Mouse (Mus musculus) hindbrain, embryonic 11.5 days (tissue): ENCODE results near the gene Tef. TPM values are rescaled to one million over a fixed set of nuclear protein-coding genes. Genes with fewer than 3 reads are reported as not detected.

Source experiments
- ATAC-seq: fragments of 200-750 bp; cut with Nextera tagmentation; 2 replicates; pipeline ENCODE4 v1.8.0; 2017; ENCODE audit warnings: mild to moderate bottlenecking, moderate TSS enrichment, moderate library complexity; ENCODE audit not compliant: low FRiP score
- DNase-seq: peaks from one replicate; pipeline ENCODE4 v3.0.0-alpha.2; 2015; ENCODE audit warnings: low spot score
- H3K27ac ChIP-seq: fragments of 300-500 bp; sonication (generic); 2 replicates; pipeline ENCODE4 v1.5.1; 2014; ENCODE audit warnings: mild to moderate bottlenecking, low read depth, low read length
- H3K27me3 ChIP-seq: fragments of 300-500 bp; sonication (generic); 2 replicates; pipeline ENCODE4 v1.6.1; 2014; ENCODE audit warnings: mild to moderate bottlenecking, low read length, moderate library complexity, mixed read lengths; ENCODE audit not compliant: control insufficient read depth, insufficient read depth
- H3K36me3 ChIP-seq: fragments of 300-500 bp; sonication (generic); 2 replicates; pipeline ENCODE4 v1.6.1; 2014; ENCODE audit warnings: mild to moderate bottlenecking, low read length, moderate library complexity, mixed read lengths; ENCODE audit not compliant: control insufficient read depth, insufficient read depth
- H3K4me1 ChIP-seq: fragments of 300-500 bp; sonication (generic); replicated peaks from 2 replicates; pipeline ENCODE4 v1.6.1; 2014; ENCODE audit warnings: low read length, mixed read lengths; ENCODE audit not compliant: control insufficient read depth, insufficient read depth
- H3K4me2 ChIP-seq: fragments of 300-500 bp; sonication (generic); replicated peaks from 2 replicates; pipeline ENCODE4 v1.6.1; 2014; ENCODE audit warnings: mild to moderate bottlenecking, low read depth, low read length
- H3K4me3 ChIP-seq: fragments of 300-500 bp; sonication (generic); 2 replicates; pipeline ENCODE4 v1.5.1; 2014; ENCODE audit warnings: low read depth, low read length
- H3K9ac ChIP-seq: fragments of 300-500 bp; sonication (generic); 2 replicates; pipeline ENCODE4 v1.6.1; 2014; ENCODE audit warnings: low read depth, low read length
- H3K9me3 ChIP-seq: fragments of 300-500 bp; sonication (generic); 2 replicates; pipeline ENCODE4 v1.6.1; 2016; ENCODE audit warnings: low read length; ENCODE audit not compliant: control insufficient read depth
- WGBS: fragments of 180-500 bp; shearing (Covaris S2); extraction: QIAGEN DNeasy Blood & Tissue Kit; methylation state at CpG from one replicate; pipeline ENCODE4 v1.1.7; 2014; 5-methylcytosine and 5-hydroxymethylcytosine counted together
- polyA plus RNA-seq: library from polyadenylated mRNA; unstranded; fragments of >200 nt; fragmentation: Nextera tagmentation; extraction: Ambion mirVana; gene quantifications from 2 replicates; pipeline ENCODE4 v1.2.1, GENCODE M21; 2014

Tef gene
- polyA plus RNA-seq, 1 experiment from 2014 or later, result 12.4 TPM

DNA sequence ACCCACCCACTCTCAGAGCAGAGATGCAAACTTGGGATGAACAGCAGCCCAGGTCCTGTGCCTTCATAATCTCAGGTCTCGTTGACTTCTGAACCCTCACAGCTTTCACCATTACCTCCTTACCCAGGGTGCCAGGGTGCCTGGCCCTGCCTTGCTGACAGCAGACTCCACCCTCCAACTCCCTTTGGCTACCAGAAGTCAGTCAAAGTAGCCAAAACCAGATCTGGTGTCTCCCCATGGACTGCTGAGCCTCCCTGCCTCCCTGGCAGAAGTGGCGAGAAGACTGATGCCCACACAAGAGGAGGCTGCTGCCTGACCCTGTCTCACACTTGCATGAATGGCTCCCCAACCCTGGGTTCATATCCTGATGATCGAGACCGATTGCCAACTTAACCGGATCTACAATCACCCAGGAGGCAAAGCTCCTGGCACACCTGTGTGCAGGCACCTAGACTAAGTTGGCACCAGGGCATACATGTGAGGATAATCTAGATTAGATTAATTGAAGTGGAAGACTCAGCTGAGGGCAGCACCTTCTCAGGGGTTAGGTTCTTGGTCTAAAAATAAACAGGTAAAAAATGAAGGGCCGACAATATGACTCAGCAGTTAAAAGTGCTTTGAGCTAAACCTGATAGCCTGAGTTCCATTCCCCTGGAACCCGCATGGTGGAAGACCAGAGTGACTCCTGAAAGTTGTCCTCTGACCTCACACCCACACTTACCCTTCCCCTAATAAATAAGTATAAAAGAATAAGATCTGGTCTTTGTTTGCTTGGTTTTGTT lies 26.4 kb downstream of the Tef start:
- H3K36me3 ChIP-seq, result 0 out of 2 replicates have a peak, but pooled peaks cover 3% of the 10 kb centered on the region
- H3K4me1 ChIP-seq, result no peaks in the 10 kb centered on the region
- ATAC-seq (no peak), DNase-seq (no peak)
- H3K27me3 ChIP-seq, result no peaks in the 10 kb centered on the region
- H3K27ac ChIP-seq, result no peak overlapping the region
- 91% methylated on average over 7 of the region's 7 CpGs for WGBS
- H3K4me2 ChIP-seq, result no peak overlapping the region
- H3K9me3 ChIP-seq, result no peaks in the 10 kb centered on the region
- no peak overlapping the region for H3K4me3 ChIP-seq
- H3K9ac ChIP-seq, result no peak overlapping the region

GRCm38 (mm10) chr15:81829208-81829580 lies 27.0 kb downstream of the Tef start:
- Histone ChIP-seq H3K4me2 (no peak overlapping the region), H3K9ac (no peak overlapping the region), H3K9me3 (no peaks in the 10 kb centered on the region), H3K4me3 (no peak overlapping the region), H3K4me1 (no peaks in the 10 kb centered on the region), H3K27ac (no peak overlapping the region), H3K27me3 (no peaks in the 10 kb centered on the region), H3K36me3 (no peaks in the 10 kb centered on the region)
- DNase-seq (no peak), ATAC-seq (no peak)
- 73% methylated on average over 2 of the region's 2 CpGs for WGBS

DNA sequence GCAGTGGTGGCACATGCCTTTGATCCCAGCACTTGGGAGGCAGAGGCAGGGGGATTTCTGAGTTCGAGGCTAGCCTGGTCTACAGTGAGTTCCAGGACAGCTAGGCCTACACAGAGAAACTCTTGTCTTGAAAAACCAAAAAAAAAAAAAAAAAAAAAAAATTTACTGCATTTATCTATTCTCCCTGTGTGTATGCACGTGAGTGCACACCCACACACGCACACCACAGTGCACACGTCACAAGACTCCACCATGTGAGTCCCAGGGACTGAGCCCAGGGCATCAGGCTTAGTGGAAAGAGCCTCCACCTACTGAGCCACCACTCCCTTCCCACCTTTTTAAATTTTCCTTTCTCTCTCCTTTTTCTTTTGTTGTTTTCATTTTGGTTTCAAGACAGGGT lies 28.3 kb downstream of the Tef start:
- Histone ChIP-seq H3K36me3 (no peaks in the 10 kb centered on the region), H3K27ac (no peak overlapping the region), H3K4me3 (no peak overlapping the region), H3K9ac (no peak overlapping the region), H3K9me3 (no peaks in the 10 kb centered on the region), H3K27me3 (no peaks in the 10 kb centered on the region), H3K4me2 (no peak overlapping the region), H3K4me1 (no peaks in the 10 kb centered on the region)
- WGBS, result 91% methylated on average over 4 of the region's 4 CpGs
- ATAC-seq, result no peak
- DNase-seq, result no peak

GRCm38 (mm10) chr15:81831136-81831825 lies 29.1 kb downstream of the Tef start:
- peak; percentile 85 for ATAC-seq
- Histone ChIP-seq H3K27me3 (peaks cover 1% of the 10 kb centered on the region; the same call in 1 of the 2 replicates), H3K9me3 (no peaks in the 10 kb centered on the region), H3K4me2 (no peak overlapping the region), H3K36me3 (no peaks in the 10 kb centered on the region), H3K4me1 (peaks cover 2% of the 10 kb centered on the region), H3K9ac (no peak overlapping the region), H3K27ac (0 out of 2 replicates have a peak overlapping the region, but pooled peaks have one; percentile 21), H3K4me3 (no peak overlapping the region)
- peak; percentile 95 for DNase-seq
- 13% methylated on average over 24 of the region's 24 CpGs for WGBS

DNA sequence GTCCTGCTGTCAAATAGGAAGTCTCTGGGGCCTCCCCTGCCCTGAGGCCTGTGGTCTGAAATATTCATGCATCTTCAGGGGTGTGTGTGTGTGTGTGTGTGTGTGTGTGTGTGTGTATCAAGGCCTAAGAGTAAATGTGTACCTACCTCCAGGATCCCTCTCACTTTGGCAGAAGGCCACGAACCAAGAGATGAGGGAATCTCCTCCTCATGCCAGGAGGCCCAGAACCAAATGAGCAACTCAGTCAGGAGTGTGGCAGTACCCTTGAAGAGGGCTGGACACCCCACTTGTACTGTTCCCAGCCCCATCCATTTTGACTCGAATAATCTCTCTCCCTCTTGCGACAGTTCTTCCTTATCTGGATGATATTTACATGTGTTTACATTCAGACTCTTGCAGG lies 30.0 kb downstream of the Tef start:
- Histone ChIP-seq H3K9me3 (no peaks in the 10 kb centered on the region), H3K27me3 (peaks cover 2% of the 10 kb centered on the region; the same call in 1 of the 2 replicates), H3K36me3 (no peaks in the 10 kb centered on the region), H3K27ac (no peak overlapping the region), H3K9ac (no peak overlapping the region), H3K4me1 (peaks cover 2% of the 10 kb centered on the region), H3K4me2 (no peak overlapping the region), H3K4me3 (no peak overlapping the region)
- WGBS, result 96% methylated on average over 3 of the region's 3 CpGs
- no peak for ATAC-seq
- no peak for DNase-seq

GRCm38 (mm10) chr15:81833481-81833880 lies 31.3 kb downstream of the Tef start:
- Histone ChIP-seq H3K27ac (no peak overlapping the region), H3K4me3 (no peak overlapping the region), H3K9ac (no peak overlapping the region), H3K9me3 (no peaks in the 10 kb centered on the region), H3K4me2 (no peak overlapping the region), H3K36me3 (no peaks in the 10 kb centered on the region), H3K4me1 (peaks cover 2% of the 10 kb centered on the region), H3K27me3 (peaks cover 2% of the 10 kb centered on the region; the same call in 1 of the 2 replicates)
- DNase-seq (no peak), ATAC-seq (no peak)
- WGBS, result 73% methylated on average over 4 of the region's 4 CpGs

- peaks cover 2% of the 10 kb centered on the region for H3K4me1 ChIP-seq
- ATAC-seq (no peak), DNase-seq (no peak)
- H3K27ac ChIP-seq, result no peak overlapping the region
- H3K9me3 ChIP-seq, result no peaks in the 10 kb centered on the region
- H3K4me3 ChIP-seq, result no peak overlapping the region
- WGBS, result 57% methylated on average over 3 of the region's 3 CpGs
- H3K36me3 ChIP-seq, result no peaks in the 10 kb centered on the region
- peaks cover 2% of the 10 kb centered on the region; the same call in 1 of the 2 replicates for H3K27me3 ChIP-seq
- no peak overlapping the region for H3K9ac ChIP-seq
- H3K4me2 ChIP-seq, result no peak overlapping the region
Measured at GRCm38 (mm10) chr15:81834171-81834841, 32.1 kb downstream of the Tef start.

DNA sequence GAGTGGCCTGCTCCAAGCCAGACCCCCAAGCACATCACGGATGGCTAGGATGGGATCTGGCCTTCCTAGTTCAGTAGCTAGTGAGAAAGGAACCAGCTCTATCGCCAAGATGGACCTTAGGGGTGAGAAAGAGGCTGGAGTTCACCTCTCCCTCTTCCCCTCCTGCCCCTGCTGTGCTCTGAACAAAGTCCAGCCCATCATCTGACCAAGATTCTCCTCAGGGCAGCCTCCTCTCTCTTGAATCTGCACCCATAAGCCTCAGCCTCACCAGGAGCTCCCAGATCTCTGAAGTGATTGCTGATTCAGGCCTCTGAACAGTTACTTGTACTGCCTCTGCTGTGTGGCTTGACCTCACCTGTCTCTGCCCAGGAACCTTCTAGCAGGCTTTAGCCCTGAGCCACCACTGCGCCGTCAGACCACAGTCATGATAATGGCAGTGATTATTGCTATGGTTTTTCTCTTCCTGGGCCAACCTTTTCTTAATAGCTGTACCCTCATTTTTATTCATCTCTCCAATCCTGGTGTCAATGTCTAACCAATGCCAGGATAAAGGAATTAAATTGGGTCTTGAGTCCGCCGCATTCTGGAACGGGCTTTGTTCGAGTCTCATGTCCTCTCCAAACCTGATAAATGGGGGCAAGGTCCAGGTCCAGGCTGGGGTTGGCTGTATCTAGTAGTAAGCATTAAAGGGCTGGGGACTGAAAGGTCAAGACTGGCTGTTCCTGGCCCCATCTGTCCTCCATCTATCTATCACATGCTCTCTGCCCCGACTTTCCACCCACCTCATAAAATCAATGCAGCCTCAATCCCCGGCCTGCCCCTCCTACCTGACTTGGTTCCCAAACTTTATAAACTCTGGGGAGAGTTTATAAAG lies 33.0 kb downstream of the Tef start:
- Histone ChIP-seq H3K36me3 (no peaks in the 10 kb centered on the region), H3K4me2 (no peak overlapping the region), H3K4me3 (no peak overlapping the region), H3K9me3 (no peaks in the 10 kb centered on the region), H3K4me1 (peaks cover 2% of the 10 kb centered on the region), H3K27me3 (peaks cover 2% of the 10 kb centered on the region; the same call in 1 of the 2 replicates), H3K9ac (no peak overlapping the region), H3K27ac (no peak overlapping the region)
- DNase-seq (no peak), ATAC-seq (no peak)
- 67% methylated on average over 10 of the region's 10 CpGs for WGBS
